Mouse (Mus musculus): Measurements from ENCODE around the gene Gm44503. TPM values are rescaled to one million over a fixed set of nuclear protein-coding genes. Genes with fewer than 3 reads are reported as not detected.

Gm44503 gene
- total and polyA plus RNA-seq, 3 experiments, result 0.04 TPM; not detected in 2

DNA sequence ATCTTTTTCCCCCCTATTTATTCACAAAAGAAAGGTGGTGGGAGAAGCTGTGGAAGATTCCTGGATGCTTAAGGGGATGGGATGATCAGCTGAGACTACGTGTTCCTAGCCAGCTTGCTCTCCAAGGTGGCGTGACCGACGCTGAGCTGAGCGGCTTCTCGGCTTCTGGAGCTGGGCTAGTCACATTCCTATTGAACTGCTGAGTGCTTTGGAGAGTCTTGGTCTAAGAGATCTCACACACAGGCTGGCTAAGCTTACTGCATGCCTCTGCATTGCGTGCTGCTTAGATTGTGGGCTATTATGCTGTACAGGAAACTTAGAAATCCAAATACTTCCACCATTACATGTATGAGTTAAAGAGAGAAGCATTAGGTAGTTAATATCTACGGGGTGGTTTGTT lies 45.4 kb downstream of the Gm44503 start:
- ATAC-seq (ENCODE audit: extremely low read depth, insufficient number of reproducible peaks, low FRiP score, poor library complexity, severe bottlenecking) (no peak), DNase-seq (ENCODE audit: low spot score) (no peak)
- TF ChIP-seq TAL1 (conservative IDR thresholded peaks at IDR 0.05; ENCODE audit: low read depth, low read length) (no peak), CTCF (IDR thresholded peaks at IDR 0.05; ENCODE audit: low read depth, low read length) (no peak), GATA1 (IDR thresholded peaks at IDR 0.05; ENCODE audit: borderline replicate concordance, low read length) (no peak), GATA2 (IDR thresholded peaks at IDR 0.05; ENCODE audit: borderline replicate concordance, low read depth, low read length) (no peak), POLR2AphosphoS5 (IDR thresholded peaks at IDR 0.05; ENCODE audit: insufficient replicate concordance, low read depth, low read length) (no peak)
- peaks cover 33% of the 10 kb centered on the region for H3K36me3 ChIP-seq (replicated peaks)
- no peak overlapping the region for H3K4me3 ChIP-seq (ENCODE audit: low read depth, low read length)
- no peaks in the 10 kb centered on the region for H3K4me1 ChIP-seq (ENCODE audit: insufficient read depth, low read depth, low read length)
- H3K27me3 ChIP-seq (ENCODE audit: insufficient read depth, low read length), result no peaks in the 10 kb centered on the region
- H3K9me3 ChIP-seq (replicated peaks), result no peaks in the 10 kb centered on the region

DNA sequence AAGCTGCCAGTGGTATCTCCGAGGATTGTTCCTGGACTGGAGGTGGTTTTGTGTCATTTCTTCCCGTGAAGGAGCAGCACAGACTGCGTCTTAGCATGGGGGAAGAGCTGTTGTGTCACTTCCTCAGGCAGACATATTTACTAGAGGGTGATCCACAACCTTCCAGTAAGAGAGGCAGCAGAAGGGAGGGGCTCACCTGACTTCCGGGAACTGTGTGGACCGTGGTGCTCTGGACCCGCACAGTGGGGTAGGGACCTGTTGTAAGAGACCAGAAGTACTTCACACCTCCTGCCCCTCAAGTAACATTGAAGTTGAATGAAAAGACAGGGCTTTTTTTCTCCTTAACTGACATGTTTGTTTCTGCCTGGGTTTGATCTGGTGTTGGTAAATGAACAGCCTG lies 46.5 kb downstream of the Gm44503 start:
- Histone ChIP-seq H3K4me3 (ENCODE audit: low read depth, low read length) (no peak overlapping the region), H3K9me3 (replicated peaks) (no peaks in the 10 kb centered on the region), H3K4me1 (ENCODE audit: insufficient read depth, low read depth, low read length) (no peaks in the 10 kb centered on the region), H3K36me3 (replicated peaks) (peaks cover 39% of the 10 kb centered on the region), H3K27me3 (ENCODE audit: insufficient read depth, low read length) (no peaks in the 10 kb centered on the region)
- no peak for TF ChIP-seq POLR2AphosphoS5 (IDR thresholded peaks at IDR 0.05; ENCODE audit: insufficient replicate concordance, low read depth, low read length)
- no peak for TF ChIP-seq CTCF (IDR thresholded peaks at IDR 0.05; ENCODE audit: low read depth, low read length)
- TF ChIP-seq TAL1 (conservative IDR thresholded peaks at IDR 0.05; ENCODE audit: low read depth, low read length), result no peak
- TF ChIP-seq GATA1 (IDR thresholded peaks at IDR 0.05; ENCODE audit: borderline replicate concordance, low read length), result no peak
- TF ChIP-seq GATA2 (IDR thresholded peaks at IDR 0.05; ENCODE audit: borderline replicate concordance, low read depth, low read length), result no peak
- DNase-seq (ENCODE audit: low spot score) (no peak), ATAC-seq (ENCODE audit: extremely low read depth, insufficient number of reproducible peaks, low FRiP score, poor library complexity, severe bottlenecking) (no peak)

DNA sequence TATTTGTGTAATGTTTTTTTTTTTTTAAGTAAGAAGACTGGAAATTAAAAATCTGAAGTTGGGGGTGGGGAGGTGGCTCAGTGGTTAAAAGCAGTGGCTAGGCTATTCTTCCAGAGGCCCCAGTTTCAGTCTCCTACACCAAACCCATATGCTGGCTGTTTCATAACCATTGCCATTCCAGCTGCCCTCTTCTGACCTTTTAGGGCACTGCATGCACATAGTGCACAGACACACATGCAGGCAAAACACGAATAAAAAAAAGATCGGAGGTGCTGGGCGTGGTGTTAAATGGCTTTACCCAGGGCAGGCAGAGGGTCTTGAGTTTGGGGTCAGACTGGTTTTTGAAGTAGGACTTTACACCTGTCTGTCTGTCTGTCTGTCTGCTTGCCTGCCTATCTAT lies 47.5 kb downstream of the Gm44503 start:
- Histone ChIP-seq H3K4me3 (ENCODE audit: low read depth, low read length) (no peak overlapping the region), H3K9me3 (replicated peaks) (no peaks in the 10 kb centered on the region), H3K27me3 (ENCODE audit: insufficient read depth, low read length) (no peaks in the 10 kb centered on the region), H3K36me3 (replicated peaks) (peaks cover 45% of the 10 kb centered on the region), H3K4me1 (ENCODE audit: insufficient read depth, low read depth, low read length) (no peaks in the 10 kb centered on the region)
- TF ChIP-seq TAL1 (conservative IDR thresholded peaks at IDR 0.05; ENCODE audit: low read depth, low read length), result no peak
- no peak for TF ChIP-seq POLR2AphosphoS5 (IDR thresholded peaks at IDR 0.05; ENCODE audit: insufficient replicate concordance, low read depth, low read length)
- TF ChIP-seq GATA2 (IDR thresholded peaks at IDR 0.05; ENCODE audit: borderline replicate concordance, low read depth, low read length), result no peak
- no peak for ATAC-seq (ENCODE audit: extremely low read depth, insufficient number of reproducible peaks, low FRiP score, poor library complexity, severe bottlenecking)
- DNase-seq (ENCODE audit: low spot score), result no peak

DNA sequence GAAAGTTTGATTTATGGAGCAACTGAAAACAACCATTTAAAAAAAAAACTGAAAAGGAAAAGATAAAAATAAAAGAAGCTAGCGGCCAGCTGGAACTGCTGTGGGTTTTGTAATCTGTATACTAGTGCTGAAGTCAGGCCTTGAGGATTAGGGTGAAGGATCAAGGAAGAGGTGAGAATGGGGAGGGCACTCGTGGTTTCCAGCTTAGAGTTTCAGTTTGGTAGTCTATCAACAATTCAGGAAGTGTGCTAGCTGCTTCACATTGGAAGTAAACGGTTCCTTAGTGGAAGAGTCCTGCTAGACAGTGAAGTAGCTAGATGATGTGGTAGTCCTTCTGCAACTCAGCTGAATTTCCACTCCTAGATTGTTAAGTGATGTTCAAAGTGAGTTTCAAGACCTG lies 49.7 kb downstream of the Gm44503 start:
- H3K4me1 ChIP-seq (ENCODE audit: insufficient read depth, low read depth, low read length), result no peaks in the 10 kb centered on the region
- H3K27me3 ChIP-seq (ENCODE audit: insufficient read depth, low read length), result no peaks in the 10 kb centered on the region
- H3K36me3 ChIP-seq (replicated peaks), result peaks cover 55% of the 10 kb centered on the region
- ATAC-seq (ENCODE audit: extremely low read depth, insufficient number of reproducible peaks, low FRiP score, poor library complexity, severe bottlenecking) (no peak), DNase-seq (ENCODE audit: low spot score) (no peak)
- no peak overlapping the region for H3K4me3 ChIP-seq (ENCODE audit: low read depth, low read length)
- TF ChIP-seq GATA2 (IDR thresholded peaks at IDR 0.05; ENCODE audit: borderline replicate concordance, low read depth, low read length) (no peak), CTCF (IDR thresholded peaks at IDR 0.05; ENCODE audit: low read depth, low read length) (no peak), POLR2AphosphoS5 (IDR thresholded peaks at IDR 0.05; ENCODE audit: insufficient replicate concordance, low read depth, low read length) (no peak)
- H3K9me3 ChIP-seq (replicated peaks), result no peaks in the 10 kb centered on the region

DNA sequence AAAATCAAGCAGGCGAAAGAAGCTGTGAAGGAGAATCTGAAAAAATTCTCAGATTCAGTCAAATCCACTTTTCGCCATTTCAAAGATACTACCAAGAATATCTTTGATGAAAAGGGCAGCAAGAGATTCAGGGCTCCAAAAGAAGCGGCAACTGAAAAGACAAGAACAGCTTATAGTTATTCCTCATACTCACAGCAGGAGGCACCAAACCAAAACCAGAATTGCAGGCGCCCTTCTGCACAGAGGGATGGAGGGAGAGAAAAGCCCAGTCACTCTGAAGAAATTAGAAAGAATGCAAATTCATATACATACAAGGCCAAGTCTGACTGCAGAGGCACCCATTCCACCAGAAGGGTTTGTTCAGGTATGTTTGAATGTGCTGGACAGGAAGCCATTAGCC lies 54.0 kb downstream of the Gm44503 start:
- ATAC-seq (ENCODE audit: extremely low read depth, insufficient number of reproducible peaks, low FRiP score, poor library complexity, severe bottlenecking) (no peak), DNase-seq (ENCODE audit: low spot score) (no peak)
- H3K36me3 ChIP-seq (replicated peaks), result peaks cover 73% of the 10 kb centered on the region
- no peaks in the 10 kb centered on the region for H3K4me1 ChIP-seq (ENCODE audit: insufficient read depth, low read depth, low read length)
- no peak for TF ChIP-seq CTCF (IDR thresholded peaks at IDR 0.05; ENCODE audit: low read depth, low read length)
- TF ChIP-seq TAL1 (conservative IDR thresholded peaks at IDR 0.05; ENCODE audit: low read depth, low read length), result no peak
- no peak for TF ChIP-seq POLR2AphosphoS5 (IDR thresholded peaks at IDR 0.05; ENCODE audit: insufficient replicate concordance, low read depth, low read length)
- TF ChIP-seq GATA2 (IDR thresholded peaks at IDR 0.05; ENCODE audit: borderline replicate concordance, low read depth, low read length), result no peak
- no peak for TF ChIP-seq GATA1 (IDR thresholded peaks at IDR 0.05; ENCODE audit: borderline replicate concordance, low read length)
- no peaks in the 10 kb centered on the region for H3K27me3 ChIP-seq (ENCODE audit: insufficient read depth, low read length)
- no peaks in the 10 kb centered on the region for H3K9me3 ChIP-seq (replicated peaks)
- no peak overlapping the region for H3K4me3 ChIP-seq (ENCODE audit: low read depth, low read length)

DNA sequence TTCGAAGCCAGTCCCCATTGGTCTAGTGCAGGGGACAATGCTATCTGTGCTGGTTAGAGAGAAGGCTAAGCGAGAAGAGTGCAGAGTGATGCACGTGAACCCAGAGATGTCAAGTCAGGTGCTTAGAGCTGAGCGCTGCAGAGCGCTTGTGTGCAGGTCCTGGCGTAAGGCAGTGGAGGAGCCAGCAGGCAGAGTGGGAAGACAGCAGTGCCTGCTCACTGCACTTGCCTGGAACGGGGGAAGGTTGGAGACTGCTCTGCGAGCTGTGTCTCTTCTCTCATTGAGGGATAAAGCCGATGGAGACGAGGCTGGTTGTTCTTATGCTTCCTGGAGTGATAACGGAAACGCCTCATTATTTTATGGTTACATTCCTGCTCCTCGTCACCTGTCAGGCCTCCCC lies 56.1 kb downstream of the Gm44503 start:
- no peaks in the 10 kb centered on the region for H3K4me1 ChIP-seq (ENCODE audit: insufficient read depth, low read depth, low read length)
- no peak overlapping the region for H3K4me3 ChIP-seq (ENCODE audit: low read depth, low read length)
- H3K27me3 ChIP-seq (ENCODE audit: insufficient read depth, low read length), result no peaks in the 10 kb centered on the region
- DNase-seq (ENCODE audit: low spot score), result no peak
- no peak for ATAC-seq (ENCODE audit: extremely low read depth, insufficient number of reproducible peaks, low FRiP score, poor library complexity, severe bottlenecking)
- TF ChIP-seq POLR2AphosphoS5 (IDR thresholded peaks at IDR 0.05; ENCODE audit: insufficient replicate concordance, low read depth, low read length) (no peak), GATA1 (IDR thresholded peaks at IDR 0.05; ENCODE audit: borderline replicate concordance, low read length) (no peak), TAL1 (conservative IDR thresholded peaks at IDR 0.05; ENCODE audit: low read depth, low read length) (no peak), GATA2 (IDR thresholded peaks at IDR 0.05; ENCODE audit: borderline replicate concordance, low read depth, low read length) (no peak), CTCF (IDR thresholded peaks at IDR 0.05; ENCODE audit: low read depth, low read length) (no peak)
- peaks cover 88% of the 10 kb centered on the region for H3K36me3 ChIP-seq (replicated peaks)
- no peaks in the 10 kb centered on the region for H3K9me3 ChIP-seq (replicated peaks)

DNA sequence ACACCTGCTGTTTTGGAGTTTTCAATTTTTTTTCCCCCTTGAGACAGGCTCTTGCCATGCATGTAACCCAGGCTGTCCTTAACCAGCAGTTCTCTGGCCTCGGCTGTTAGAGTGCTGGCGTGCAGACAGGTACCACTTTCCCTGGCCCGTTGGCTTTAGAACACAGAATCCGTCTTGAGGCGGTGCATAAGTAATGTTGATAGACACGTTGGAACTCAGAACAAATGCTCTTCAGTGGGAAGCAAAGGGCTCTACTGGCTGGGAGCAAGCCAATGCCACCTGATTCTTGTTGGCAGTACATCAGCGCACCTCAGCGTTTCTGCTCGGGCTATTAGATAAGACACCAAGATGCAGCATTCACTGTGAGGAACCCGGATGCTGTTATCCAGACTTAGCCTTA lies 61.2 kb downstream of the Gm44503 start:
- H3K9me3 ChIP-seq (replicated peaks), result no peaks in the 10 kb centered on the region
- H3K4me1 ChIP-seq (ENCODE audit: insufficient read depth, low read depth, low read length), result no peaks in the 10 kb centered on the region
- H3K4me3 ChIP-seq (ENCODE audit: low read depth, low read length), result no peak overlapping the region
- H3K27me3 ChIP-seq (ENCODE audit: insufficient read depth, low read length), result no peaks in the 10 kb centered on the region
- peaks cover 89% of the 10 kb centered on the region for H3K36me3 ChIP-seq (replicated peaks)
- DNase-seq (ENCODE audit: low spot score), result no peak
- TF ChIP-seq GATA1 (IDR thresholded peaks at IDR 0.05; ENCODE audit: borderline replicate concordance, low read length) (no peak), POLR2AphosphoS5 (IDR thresholded peaks at IDR 0.05; ENCODE audit: insufficient replicate concordance, low read depth, low read length) (no peak), GATA2 (IDR thresholded peaks at IDR 0.05; ENCODE audit: borderline replicate concordance, low read depth, low read length) (no peak), CTCF (IDR thresholded peaks at IDR 0.05; ENCODE audit: low read depth, low read length) (no peak), TAL1 (conservative IDR thresholded peaks at IDR 0.05; ENCODE audit: low read depth, low read length) (no peak)
- ATAC-seq (ENCODE audit: extremely low read depth, insufficient number of reproducible peaks, low FRiP score, poor library complexity, severe bottlenecking), result no peak

Measured in G1E (cell line).